Mouse (Mus musculus) E14TG2a.4 (cell line): ENCODE measurements around the gene Grin2d.

ENCODE experiments used
- CTCF ChIP-seq: conservative IDR thresholded peaks from 2 replicates; pipeline ENCODE4 v1.5.1; 2014; ENCODE audit warnings: low read length
- NANOG ChIP-seq: IDR thresholded peaks from 2 replicates; pipeline ENCODE4 v1.6.1; 2014; ENCODE audit warnings: borderline replicate concordance, low read length, mixed read lengths
- POU5F1 ChIP-seq: IDR thresholded peaks from 2 replicates; pipeline ENCODE4 v1.6.1; 2014; ENCODE audit warnings: low read length, borderline replicate concordance

- no peak for TF ChIP-seq CTCF
- no peak for TF ChIP-seq POU5F1
- TF ChIP-seq NANOG, result no peak
Observed at GRCm38 (mm10) chr7:45820913-45821312, 57.3 kb downstream of the Grin2d start.
